Mouse (Mus musculus) bone marrow macrophage, adult 2 months (primary cell): Measurements from ENCODE around the gene Adm. TPM values are rescaled to one million over a fixed set of nuclear protein-coding genes. Genes with fewer than 3 reads are reported as not detected.
A peak's percentile ranks its signal among the peaks of the same experiment; 100 is the strongest.

Experiments
- H3K27ac ChIP-seq: 2 replicates; pipeline ENCODE4 v1.5.1; 2012; ENCODE audit warnings: low read depth, low read length; ENCODE audit not compliant: insufficient read depth
- H3K4me1 ChIP-seq: 2 replicates; pipeline ENCODE4 v1.6.1; 2012; ENCODE audit warnings: low read length; ENCODE audit not compliant: control insufficient read depth, insufficient read depth
- H3K4me3 ChIP-seq: 2 replicates; pipeline ENCODE4 v1.5.1; 2012; ENCODE audit warnings: mild to moderate bottlenecking, low read length, moderate library complexity; ENCODE audit not compliant: insufficient read depth
- CTCF ChIP-seq: IDR thresholded peaks from 2 replicates; pipeline ENCODE4 v1.5.1; 2012; ENCODE audit warnings: low read depth, mild to moderate bottlenecking, low read length, moderate library complexity
- POLR2A ChIP-seq: IDR thresholded peaks from 2 replicates; pipeline ENCODE4 v1.6.1; 2012; ENCODE audit warnings: mild to moderate bottlenecking, low read depth, low read length, borderline replicate concordance
- polyA plus RNA-seq: library from polyadenylated mRNA; stranded (reverse); fragments of >200 nt; gene quantifications from 2 replicates; pipeline ENCODE4 v1.2.4, GENCODE M21; 2012; ENCODE audit not compliant: missing spikeins, insufficient read depth, insufficient read length

Adm gene
- polyA plus RNA-seq, 1 experiment: not detected

DNA sequence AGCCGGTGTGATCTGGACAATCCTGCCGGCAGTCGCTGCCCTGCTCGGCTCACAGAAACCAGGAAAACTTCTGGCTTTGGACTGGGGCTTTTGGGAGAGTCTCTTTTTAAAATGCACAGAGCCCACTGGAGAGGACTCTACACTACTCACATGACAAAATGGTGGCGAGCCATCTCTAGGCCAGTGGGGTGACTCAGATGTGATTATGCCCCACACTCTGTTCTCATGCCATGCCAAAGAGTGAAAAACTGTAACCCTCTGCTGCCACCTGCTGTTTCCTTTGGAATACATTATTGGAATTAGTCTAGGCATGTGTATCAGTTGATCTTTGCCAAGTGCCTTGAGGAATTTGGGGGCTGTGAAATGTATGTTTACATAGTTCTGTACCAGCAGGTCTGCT lies 17.9 kb downstream of the Adm start:
- Histone ChIP-seq H3K4me3 (no peak overlapping the region), H3K27ac (no peak overlapping the region), H3K4me1 (peaks cover 26% of the 10 kb centered on the region)
- TF ChIP-seq POLR2A: no peak
- no peak for TF ChIP-seq CTCF

DNA sequence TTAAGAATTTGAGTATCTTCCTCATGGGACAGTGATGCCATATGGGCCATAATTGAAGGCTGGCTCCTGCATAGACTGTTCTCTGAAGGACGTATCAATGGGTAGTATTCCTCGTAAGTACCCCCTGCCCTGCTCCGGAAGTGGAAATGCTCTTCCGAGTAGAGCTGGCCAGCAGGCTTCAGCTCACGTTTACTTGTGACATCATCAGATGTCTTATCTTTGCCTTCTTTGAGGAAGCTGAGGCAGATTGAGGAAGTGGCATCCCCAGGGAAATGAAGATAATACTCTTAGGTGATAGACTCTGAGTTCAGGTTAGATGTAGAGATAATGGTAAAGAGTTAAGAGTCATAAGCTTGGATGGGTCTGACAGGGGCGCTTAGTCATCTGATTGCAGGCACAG lies 18.4 kb downstream of the Adm start:
- Histone ChIP-seq H3K4me3 (no peak overlapping the region), H3K4me1 (peaks cover 26% of the 10 kb centered on the region), H3K27ac (no peak overlapping the region)
- TF ChIP-seq CTCF (no peak), POLR2A (no peak)

DNA sequence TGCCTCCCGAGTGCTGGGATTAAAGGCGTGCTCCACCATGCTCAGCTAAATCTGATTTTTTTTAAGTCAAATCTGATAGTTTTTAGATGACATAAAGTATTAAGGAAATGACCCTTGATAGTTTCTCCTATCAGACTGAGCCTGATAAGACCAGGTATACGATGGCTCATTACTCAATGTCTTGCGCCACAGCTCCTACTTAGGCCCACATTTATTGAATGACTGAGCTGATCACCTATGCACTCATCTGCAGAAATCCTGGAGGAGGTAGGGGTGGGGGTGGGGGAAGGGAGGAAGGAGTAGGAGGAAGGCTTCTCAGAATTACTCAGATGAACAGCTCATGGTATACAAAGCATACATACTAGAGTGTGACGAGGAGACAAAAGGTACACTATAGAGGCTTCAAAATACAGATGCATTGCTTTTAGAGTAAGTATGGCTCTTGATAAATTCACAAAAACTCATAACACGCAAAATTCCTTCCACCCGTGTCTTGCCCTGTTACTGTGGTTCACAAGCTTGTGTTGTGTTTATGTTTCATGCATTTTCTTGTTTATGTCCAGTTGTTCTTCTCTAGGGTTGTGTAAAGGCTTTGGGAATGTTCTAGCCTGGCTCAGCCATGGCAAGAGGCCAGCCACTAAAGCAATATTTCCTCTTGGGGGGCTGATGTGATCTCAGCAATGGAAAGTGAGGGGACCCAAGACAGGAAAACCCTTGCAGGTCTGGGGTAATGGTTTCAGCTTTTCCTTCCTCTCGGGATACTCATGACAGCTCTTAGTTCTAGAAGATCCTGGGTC lies 19.3 kb downstream of the Adm start:
- Histone ChIP-seq H3K27ac (no peak overlapping the region), H3K4me1 (peaks cover 26% of the 10 kb centered on the region), H3K4me3 (no peak overlapping the region)
- TF ChIP-seq POLR2A (no peak), CTCF (no peak)

DNA sequence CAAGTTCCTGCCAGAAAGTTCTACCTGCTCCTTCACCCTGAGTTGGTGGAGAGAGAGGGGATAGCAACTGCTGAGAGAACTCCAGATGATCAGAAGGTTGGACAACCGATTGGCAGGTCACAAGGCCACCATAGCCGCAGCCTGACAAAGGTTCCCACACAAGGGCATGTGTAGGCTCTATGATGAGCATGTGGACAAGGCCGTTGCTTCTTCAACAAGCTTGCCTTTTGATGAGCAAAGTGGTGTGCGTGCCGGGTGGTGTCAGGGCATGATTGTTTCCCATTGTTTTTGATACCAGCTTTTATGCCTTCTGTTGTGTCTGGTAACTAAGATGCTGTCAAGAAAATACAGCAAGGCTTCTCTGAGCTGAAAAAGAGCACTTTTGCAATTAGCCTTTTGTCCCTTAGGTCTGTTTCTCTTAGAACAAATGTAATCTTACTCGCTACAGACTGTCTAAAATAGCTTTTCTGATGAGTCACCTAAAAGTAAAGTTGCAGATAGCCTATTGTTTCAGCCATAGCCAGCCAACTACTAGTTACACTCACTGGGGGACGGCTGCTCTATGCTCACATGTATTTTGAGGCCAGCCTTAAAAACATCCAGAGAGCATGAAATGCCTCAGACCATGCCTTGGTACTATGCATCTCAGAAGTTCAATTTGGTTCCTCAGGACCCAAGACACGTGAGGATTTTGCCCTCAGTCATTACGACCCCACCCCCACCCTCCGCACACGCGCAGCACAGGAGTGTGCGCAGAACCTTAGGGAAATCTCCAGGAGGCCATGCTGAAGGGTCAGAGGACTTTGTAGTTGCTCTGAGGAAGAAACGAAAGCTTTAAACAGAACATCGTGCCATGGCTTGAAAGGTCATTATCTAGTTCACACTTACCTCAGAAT lies 20.3 kb downstream of the Adm start:
- TF ChIP-seq POLR2A (no peak), CTCF (no peak)
- Histone ChIP-seq H3K4me1 (peaks cover 26% of the 10 kb centered on the region), H3K4me3 (no peak overlapping the region), H3K27ac (no peak overlapping the region)

DNA sequence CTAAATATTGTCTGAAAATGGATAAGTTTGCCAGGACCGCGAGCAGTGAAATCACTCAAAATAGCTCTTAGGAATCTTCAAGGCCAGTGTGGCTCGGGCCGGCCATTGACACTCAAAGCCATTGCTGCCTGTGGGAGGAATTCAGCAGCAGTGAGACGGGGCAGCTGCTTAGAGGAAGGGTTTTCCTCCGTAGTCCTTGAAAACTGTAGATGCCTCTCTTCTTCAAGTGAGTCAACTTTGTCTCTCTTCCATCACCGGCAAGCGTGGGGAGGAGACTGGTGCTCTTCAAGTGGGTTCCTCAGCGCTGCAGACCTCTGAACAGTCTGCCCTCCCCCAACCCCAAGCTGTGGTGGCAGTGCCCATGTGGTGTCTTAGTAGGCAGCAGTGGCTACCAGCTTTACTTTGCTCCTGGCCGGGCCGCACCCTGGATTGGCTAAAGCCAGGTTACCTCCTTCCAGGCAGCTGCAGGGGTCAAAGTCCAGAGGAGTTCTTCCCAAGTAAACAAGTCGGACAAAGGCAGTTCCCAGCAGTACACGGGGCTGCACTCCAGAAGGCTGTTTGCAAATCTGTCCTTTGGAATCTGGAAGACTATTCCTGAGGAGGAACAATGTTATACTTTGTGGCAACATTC lies 21.1 kb downstream of the Adm start:
- Histone ChIP-seq H3K4me1 (peaks cover 26% of the 10 kb centered on the region), H3K4me3 (no peak overlapping the region), H3K27ac (peak overlapping the region; percentile 5; the same call in 1 of the 2 replicates)
- TF ChIP-seq POLR2A (no peak), CTCF (no peak)

DNA sequence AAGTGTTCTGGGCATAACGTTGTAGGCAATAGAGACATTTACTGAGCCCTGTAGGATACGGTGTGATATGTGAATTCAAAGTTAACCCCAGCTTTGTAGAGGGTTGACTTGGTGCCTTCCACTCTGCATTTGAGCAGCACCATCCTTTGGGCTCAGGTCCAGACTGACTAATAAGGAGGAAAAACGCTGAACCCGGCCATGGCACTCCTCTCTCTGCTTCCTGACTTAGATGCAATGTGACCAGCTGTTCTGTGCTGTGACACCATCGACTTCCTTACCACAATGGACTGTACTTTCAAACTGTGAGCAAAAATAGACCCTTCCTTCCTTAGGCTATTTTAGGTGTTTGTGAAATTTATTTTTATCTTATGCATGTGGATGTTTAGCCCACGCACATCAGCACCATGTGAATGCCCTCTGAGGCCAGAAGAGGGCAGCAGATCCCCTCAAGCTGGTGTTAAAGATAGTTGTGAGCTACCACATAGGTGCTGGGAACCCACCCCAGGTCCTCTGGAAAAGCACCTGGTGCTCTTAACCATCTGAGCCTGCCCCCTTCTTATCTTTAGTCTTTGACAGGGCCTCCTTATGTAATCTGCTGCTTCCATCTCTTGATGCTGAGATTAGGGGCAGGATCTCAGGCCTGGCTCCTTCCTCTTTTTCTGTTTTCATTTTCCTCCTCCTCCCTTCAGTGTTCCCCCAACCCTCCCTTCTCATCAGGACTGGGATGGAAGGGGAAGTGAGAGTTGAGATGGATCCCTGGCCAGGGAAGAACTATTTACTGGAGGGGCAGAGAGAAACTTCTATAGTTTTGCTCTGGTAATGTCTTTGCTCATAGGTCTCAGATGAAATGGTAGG lies 21.9 kb downstream of the Adm start:
- TF ChIP-seq POLR2A (no peak), CTCF (peak; percentile 59)
- peak overlapping the region; percentile 38 for H3K27ac ChIP-seq
- H3K4me1 ChIP-seq: peaks cover 26% of the 10 kb centered on the region
- no peak overlapping the region for H3K4me3 ChIP-seq

DNA sequence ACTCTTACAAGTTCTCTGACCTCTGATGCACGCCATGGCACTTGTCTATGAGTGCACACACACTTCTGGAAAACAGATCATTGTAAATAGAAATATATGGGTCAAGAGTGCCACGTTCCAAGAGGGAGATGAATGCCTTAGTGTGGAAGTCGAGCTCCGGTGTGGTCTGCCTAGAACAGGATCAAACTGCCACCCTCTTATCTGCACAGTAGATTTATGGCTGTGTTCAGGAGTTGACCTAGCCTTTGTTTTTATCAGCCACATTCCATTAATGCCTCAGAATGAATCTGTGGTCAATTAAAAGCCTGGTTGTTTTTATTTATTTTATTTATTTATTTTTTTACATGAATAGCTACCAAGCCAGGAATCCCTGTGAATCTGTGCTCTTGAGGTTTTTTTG lies 23.0 kb downstream of the Adm start:
- no peak overlapping the region for H3K4me3 ChIP-seq
- H3K27ac ChIP-seq: no peak overlapping the region
- no peak for TF ChIP-seq POLR2A
- no peak for TF ChIP-seq CTCF
- peaks cover 26% of the 10 kb centered on the region for H3K4me1 ChIP-seq

DNA sequence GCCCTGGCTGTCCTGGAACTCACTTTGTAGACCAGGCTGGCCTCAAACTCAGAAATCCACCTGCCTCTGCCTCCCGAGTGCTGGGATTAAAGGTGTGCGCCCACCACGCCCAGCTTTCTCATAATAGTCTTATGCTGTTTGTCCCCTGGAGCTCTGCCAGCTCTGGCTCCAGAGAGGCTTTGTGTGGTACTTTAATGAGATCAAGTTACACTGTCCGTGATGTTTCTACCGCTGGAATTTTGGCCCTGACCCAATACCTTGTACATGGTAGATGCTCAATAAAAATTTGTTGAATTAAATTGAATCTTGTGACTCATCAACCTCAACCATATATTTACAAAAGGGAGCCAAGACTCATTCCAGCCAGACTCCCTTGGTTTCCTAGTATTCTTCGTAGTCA lies 23.6 kb downstream of the Adm start:
- TF ChIP-seq POLR2A: no peak
- no peak for TF ChIP-seq CTCF
- H3K27ac ChIP-seq: no peak overlapping the region
- no peak overlapping the region for H3K4me3 ChIP-seq
- H3K4me1 ChIP-seq: peaks cover 20% of the 10 kb centered on the region

DNA sequence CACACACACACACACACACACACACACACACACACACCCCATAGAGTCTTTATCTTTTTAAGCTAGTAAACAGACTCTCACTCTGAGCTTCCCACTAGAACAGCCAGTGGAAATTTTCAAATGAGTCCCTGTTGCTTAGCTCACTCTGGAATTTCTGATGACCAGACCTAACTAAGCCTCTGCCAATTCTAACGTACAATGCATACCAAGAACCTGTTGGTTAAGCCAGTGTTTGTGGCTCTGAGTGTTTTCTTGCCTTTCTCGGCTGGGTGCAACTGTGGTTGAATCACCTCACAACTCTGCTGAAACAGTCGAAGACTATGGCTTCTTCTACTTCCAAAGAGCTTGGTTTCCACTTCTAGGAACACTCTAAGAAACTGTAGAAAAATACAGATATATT lies 27.8 kb downstream of the Adm start:
- Histone ChIP-seq H3K27ac (no peak overlapping the region), H3K4me1 (no peaks in the 10 kb centered on the region; the same call in 1 of the 2 replicates), H3K4me3 (no peak overlapping the region)
- TF ChIP-seq CTCF: no peak
- TF ChIP-seq POLR2A: no peak
